Mouse (Mus musculus): ENCODE data around the gene Cdh22.

Cdh22 gene

DNA sequence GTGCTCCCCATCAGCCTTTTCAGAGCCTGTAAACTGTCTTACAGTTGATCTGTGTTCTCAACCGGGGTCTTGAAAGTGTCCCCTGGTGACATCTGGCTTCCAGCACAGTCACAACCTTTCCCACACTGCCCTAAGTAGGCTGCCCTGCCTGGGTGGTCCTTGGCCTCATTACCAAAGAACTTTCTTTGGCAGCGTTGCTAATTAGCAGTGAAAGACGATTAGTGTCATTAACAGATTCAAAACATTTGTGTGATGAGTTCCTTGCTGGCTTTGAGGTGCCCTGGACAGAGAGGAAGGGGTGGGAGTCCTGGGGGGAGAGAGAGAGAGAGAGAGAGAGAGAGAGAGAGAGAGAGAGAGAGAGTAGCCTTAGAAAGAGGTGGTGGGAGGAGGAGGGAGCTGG lies 14.3 kb upstream of the Cdh22 start:
- DNase-seq = no peak

DNA sequence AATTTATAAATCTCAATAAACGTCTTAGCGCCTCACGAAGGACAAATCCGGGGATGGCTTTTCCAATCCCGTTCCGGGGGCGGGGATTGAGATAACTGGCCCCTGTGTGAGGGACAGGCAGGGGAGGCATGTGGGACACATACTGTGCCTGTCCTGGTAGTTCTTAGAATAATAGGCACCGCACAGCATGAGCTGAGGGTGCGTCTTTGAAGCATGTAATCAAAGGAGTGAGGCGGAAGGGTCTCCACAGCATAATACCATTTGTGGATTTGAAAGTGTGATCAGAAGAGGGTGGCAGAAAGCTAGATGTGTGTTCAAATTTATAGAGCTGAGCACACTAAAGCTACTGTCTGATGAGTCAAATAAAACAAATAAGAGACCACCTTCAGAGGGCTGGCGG lies 11.7 kb upstream of the Cdh22 start:
- DNase-seq = no peak

- DNase-seq = no peak
These were observed 8.6 kb upstream of the Cdh22 start for GRCm38 (mm10) chr2:165243122-165243720.

DNA sequence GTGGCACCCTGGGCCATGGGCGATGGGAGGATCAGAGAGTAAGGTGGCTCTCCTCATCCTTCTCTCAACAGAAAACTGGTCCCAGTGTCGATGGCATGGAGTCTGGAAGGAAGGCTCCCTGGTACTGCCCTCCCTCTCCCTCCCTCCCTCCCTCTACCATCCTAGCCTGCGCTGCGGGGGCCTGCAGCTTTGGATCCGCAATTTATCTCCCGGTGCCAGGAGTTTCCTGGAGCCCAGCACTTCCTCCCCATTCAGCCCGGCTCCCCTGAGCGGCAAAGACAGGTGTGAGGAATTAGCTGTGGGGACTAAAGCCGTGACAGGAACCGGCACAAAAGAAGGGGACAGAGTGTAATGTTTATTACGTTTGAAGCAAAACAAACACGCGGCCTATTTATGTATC lies 7.9 kb upstream of the Cdh22 start:
- no peak for DNase-seq

DNA sequence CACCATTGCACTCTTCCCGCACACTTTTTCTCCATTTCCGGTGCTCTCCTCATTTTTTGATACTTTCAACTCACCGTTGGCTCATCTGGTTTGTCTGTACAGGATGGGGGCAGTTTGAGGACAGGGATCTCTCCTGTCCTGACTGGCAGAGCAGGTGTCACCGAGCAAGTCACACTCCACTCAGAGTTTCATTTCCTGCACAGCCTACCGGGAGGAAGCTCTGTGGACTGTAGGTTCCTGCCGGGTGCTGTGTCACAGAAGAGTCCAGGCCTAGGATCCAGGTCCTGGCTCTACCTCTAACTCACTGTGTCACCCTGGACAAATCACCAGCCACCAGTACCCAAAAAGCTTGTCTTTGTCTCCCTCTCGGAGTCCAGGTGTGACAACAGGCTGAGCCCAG lies 7.1 kb upstream of the Cdh22 start:
- DNase-seq = no peak

DNA sequence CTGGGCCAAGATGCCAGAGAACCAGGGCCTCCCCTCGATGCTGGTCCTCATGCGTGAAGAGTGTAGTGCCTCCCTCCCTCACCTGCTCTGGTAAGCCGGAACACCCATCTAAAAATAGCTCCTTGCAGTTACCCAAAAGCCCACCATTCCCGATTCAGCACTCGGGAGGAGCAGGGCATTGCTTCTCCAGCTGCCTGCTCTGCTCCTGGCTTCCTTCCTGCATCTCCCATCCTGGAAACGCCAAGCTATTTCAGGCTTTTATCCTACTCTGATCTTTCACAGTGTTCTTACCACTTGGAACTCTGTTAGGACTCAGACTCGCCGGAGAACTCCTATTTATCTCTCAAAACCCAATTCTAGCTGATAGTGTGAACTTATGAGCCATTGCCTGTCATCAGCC lies 5.7 kb upstream of the Cdh22 start:
- no peak for DNase-seq

GRCm38 (mm10) chr2:165239533-165240144 lies 5.0 kb upstream of the Cdh22 start:
- DNase-seq = no peak

DNA sequence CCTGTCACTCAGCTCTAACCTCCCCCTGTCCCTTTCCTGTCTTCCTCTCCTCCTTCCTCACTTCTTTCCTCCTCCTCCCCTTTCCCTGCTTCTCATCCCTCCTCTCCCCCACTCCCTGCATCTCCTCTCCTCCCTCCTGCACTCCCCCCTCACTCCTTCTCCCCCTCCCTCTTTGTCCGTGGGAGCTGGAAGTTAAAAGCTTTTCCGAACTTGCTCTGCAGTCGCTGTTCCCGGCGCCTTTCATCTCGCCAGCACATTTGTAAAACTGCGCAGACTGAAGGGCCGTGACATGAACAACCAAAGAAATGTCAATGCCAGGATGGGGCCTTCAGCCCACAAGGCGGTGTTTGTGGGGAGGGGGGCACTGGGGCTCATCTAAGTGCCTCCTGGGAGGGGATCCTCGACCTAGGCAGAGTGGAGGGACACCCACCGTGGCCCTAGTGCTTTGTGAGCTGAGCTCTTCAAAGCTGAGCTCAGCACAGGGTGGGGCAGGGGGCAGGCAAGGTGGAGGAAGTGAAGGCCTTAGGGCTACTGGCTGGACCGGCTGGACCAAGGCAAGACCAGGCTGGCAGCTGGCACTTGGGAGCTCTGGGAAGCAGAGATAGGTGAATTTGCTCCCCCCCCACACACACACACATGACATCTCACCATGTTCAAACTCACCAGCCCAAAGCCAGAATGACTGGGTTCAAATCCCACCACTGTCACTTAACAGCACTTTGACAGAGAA lies 3.9 kb upstream of the Cdh22 start:
- no peak for DNase-seq

DNA sequence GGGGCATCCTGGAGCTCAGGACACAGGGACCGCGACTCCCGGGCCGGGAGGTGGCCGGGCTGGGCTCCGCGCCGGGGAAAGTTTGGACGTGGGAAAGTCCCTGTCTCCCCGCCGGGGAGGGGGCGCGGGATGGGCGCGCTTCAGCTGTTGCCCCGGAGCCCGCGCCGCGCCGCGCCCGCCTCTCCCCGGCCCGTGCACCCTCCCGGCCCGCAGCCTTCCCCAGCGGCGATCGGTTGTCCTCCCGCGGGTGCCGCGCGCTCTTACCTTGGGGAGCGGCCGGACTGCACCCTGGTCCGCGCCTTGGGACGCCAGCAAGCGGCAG lies 401 bp downstream of the Cdh22 start:
- no peak for DNase-seq

GRCm38 (mm10) chr2:165233491-165234290 lies 962 bp downstream of the Cdh22 start:
- peak; percentile 70 for DNase-seq

DNA sequence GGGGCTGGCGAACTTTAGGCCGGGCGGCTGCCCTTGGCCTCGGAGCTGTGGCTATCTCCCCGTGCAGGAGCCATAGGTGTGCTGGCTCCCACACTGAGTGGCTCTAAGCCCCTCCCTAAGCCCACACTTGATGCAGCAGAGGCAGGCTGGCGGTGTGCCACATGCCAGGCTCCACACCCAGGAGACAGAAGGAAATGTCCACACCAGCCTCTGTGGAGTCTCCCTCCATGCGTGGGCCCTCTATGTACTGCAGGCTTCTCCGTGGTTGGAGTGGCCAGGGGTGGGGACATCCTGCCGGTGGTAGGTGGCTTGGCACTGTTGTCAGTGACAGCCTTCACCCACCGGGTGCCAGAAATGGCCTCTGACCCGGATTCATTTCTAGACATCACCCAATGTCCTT lies 5.6 kb downstream of the Cdh22 start:
- no peak for DNase-seq

- no peak for DNase-seq
These were observed 10.8 kb downstream of the Cdh22 start for GRCm38 (mm10) chr2:165223837-165224236.

DNA sequence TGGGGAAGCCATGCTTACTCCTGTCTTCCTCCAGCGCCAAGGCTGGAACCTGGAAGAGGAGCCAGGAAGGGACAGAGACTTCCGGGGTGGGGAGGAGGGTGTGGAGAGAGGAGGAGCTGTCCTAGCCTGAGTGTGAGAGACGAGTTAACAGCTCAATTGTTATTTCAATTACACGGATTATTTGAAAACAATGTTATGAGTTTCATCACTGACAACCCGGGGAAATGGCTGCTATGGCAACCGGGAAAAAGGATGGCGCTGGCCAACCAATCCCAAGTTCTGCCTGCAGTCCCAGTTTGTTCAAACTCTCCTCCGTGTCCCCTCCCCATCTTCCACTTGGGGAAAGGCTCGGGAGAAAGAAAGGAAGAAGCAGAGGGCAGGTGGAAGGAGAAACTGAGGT lies 12.7 kb downstream of the Cdh22 start:
- DNase-seq = no peak

GRCm38 (mm10) chr2:165220347-165220945 lies 14.2 kb downstream of the Cdh22 start:
- no peak for DNase-seq

DNA sequence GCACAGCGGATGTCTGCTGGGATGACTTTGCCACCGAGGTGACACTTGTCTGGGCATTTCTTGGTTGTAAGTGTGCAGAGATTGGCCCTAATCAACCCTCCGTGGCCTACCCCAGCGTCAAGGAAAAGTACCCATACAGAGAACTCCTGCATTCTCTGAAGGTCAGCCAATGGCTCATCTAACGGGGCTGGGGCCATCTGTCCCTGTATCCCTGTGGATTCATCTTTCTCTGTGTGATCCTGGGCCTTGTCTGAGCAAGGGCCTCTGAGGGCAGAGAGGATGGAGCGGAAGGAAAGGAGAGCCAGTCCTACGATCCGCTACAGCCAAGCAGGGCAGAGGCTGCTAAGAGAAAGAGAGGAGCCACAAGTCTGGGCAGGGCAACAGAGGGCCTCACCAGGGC lies 15.7 kb downstream of the Cdh22 start:
- DNase-seq = no peak

DNA sequence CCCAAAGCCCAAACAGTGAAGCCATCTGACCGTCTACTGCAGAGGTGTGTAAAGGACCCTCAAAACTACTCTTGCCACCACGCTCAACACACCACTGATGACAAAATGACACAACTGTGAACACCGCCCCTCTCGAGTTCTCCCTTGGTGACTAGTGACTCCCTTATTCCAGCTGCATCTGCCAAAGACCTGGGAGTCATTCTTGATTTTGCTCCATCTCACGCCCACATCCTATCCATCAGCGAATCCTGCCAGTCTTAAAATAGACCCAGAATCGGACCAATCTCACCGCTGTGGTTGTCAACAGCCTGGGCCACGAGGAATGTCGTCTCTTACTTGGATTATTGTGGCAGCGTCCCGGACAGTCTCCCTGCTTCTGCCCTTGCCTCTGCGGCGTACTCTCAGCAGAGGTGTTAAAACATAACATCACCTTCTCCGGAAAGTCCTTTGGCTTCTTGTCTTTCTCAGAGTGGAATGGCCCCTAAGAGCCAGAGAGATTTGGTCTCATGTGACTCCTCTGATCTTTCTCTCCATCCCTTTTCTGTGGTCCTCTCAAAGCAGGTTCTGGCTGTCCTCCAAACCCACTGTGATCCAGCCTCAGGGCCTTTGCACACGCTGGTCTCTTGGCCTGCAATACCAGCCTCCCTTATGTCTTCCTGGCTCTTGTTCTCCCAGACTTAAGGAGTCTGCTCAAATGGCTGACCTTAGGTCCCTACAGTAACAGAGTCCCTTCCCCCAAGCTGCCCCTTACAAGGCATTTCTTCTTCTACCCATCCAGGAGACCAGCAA lies 17.1 kb downstream of the Cdh22 start:
- peak; percentile 49 for DNase-seq

GRCm38 (mm10) chr2:165215103-165215951 lies 19.3 kb downstream of the Cdh22 start:
- no peak for DNase-seq

GRCm38 (mm10) chr2:165211426-165212079 lies 23.1 kb downstream of the Cdh22 start:
- no peak for DNase-seq

GRCm38 (mm10) chr2:165210948-165211347 lies 23.7 kb downstream of the Cdh22 start:
- DNase-seq = no peak

- peak; percentile 73 for DNase-seq
These were observed 27.0 kb downstream of the Cdh22 start for GRCm38 (mm10) chr2:165207689-165208088.

DNA sequence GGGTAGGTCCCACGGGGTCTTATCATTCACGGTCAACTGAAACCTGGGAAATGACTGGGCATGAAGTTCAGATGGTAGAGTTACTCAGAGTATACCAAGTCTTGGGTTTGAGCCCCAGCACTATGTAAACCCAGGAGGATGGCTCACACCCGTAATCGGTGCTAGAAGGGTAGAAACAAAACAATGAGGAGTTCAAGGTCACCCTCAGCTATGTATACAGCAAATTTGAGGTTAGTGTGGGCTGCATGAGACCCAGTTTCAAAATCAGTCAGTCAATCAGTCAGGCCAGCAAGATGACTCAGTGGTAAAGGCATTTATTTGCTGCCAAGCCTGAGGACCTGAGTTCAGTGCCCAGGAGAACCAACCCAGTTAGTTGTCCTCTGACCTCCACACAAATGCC lies 27.6 kb downstream of the Cdh22 start:
- DNase-seq = no peak

All from right cerebral cortex, adult 18-20 months (tissue).